17 mouse cellular contexts compared by ENCODE assay signal in genomic region chr13:3774280-3774679, GRCm38 (mm10). TPM values are rescaled to one million over a fixed set of nuclear protein-coding genes. Genes with fewer than 3 reads are reported as not detected.
DNase-seq lines count a peak whose midpoint lies in the region; ATAC-seq and TF ChIP-seq lines count a peak whose summit lies in the region.
"Had no signal": no experiment of that assay in that cellular context is flagged by ENCODE, and none has a peak within 500 bp of the region (broad histone marks: within the 10 kb centered on the region; RNA-seq: fewer than 3 reads in every experiment).

No protein-coding gene starts in this region.

- peak; percentile 74 to 86 for DNase-seq in adrenal gland, adult (ENCODE audit: inconsistent age in 2 of 2, low spot score in 1 of 2)
- no peak for DNase-seq in adrenal gland, adult 8-10 months
- DNase-seq in heart, postnatal 0 days (ENCODE audit: low spot score) = no peak
- DNase-seq in heart, adult 2 months = no peak
- DNase-seq in lung, postnatal 14 days = peak; percentile 23
- DNase-seq in lung, adult 2 months = no peak
- DNase-seq in brain, adult 2 months (ENCODE audit: low read depth, low spot score) = peak; percentile 74
- DNase-seq in ovary, adult 18-20 months (ENCODE audit: low spot score) = no peak
- DNase-seq: liver, postnatal 0 days; thymus, postnatal 25 days had no signal

- no peak overlapping the region for H3K4me2 ChIP-seq in heart, postnatal 0 days (ENCODE audit: low read depth, low read length)
- H3K4me2 ChIP-seq: embryonic facial prominence, embryonic 12.5 days had no signal

- no peak for TF ChIP-seq EP300 in heart, postnatal 0 days (IDR thresholded peaks at IDR 0.05; ENCODE audit: low read depth)
- TF ChIP-seq EP300 in heart, adult 2 months (IDR thresholded peaks at IDR 0.05; ENCODE audit: insufficient read depth, low read depth, low read length) = no peak

- 37% methylated on average over 3 of the region's 3 CpGs for WGBS in heart, postnatal 0 days
- 60% methylated on average over 3 of the region's 3 CpGs for WGBS in heart, adult 2 months
- 66% methylated on average over 3 of the region's 3 CpGs for WGBS in lung, adult 2 months

- no peak overlapping the region for H3K9ac ChIP-seq in heart, postnatal 0 days (replicated peaks; ENCODE audit: low read depth, low read length)
- H3K9ac ChIP-seq in heart, adult 2 months (ENCODE audit: low read depth, low read length) = no peak overlapping the region
- H3K9ac ChIP-seq: embryonic facial prominence, embryonic 12.5 days; liver, postnatal 0 days had no signal

- TF ChIP-seq CTCF in heart, postnatal 0 days (IDR thresholded peaks at IDR 0.05; ENCODE audit: low read depth) = no peak
- no peak for TF ChIP-seq CTCF in heart, adult 2 months (IDR thresholded peaks at IDR 0.05)
- no peak for TF ChIP-seq CTCF in lung, adult 2 months (IDR thresholded peaks at IDR 0.05; ENCODE audit: insufficient read depth, low read length)

- peak; percentile 20; the same call in 1 of the 2 replicates for ATAC-seq in heart, postnatal 0 days (ENCODE audit: insufficient read depth, low read depth)
- ATAC-seq: liver, postnatal 0 days had no signal

- intact Hi-C loops in heart, adult 2 months (cut with DNase I) = no loop called here

- no peaks in the 10 kb centered on the region for H3K36me3 ChIP-seq in heart, postnatal 0 days (replicated peaks; ENCODE audit: control insufficient read depth, insufficient read depth, low read length)
- no peaks in the 10 kb centered on the region for H3K36me3 ChIP-seq in heart, adult 2 months (ENCODE audit: control insufficient read depth, insufficient read depth, low read length)
- H3K36me3 ChIP-seq: embryonic facial prominence, embryonic 12.5 days had no signal

- no peaks in the 10 kb centered on the region for H3K27me3 ChIP-seq in heart, postnatal 0 days (ENCODE audit: control insufficient read depth, insufficient read depth, low read length)
- no peaks in the 10 kb centered on the region for H3K27me3 ChIP-seq in heart, adult 2 months (ENCODE audit: control insufficient read depth, insufficient read depth, low read length)
- H3K27me3 ChIP-seq: embryonic facial prominence, embryonic 12.5 days had no signal

- no peak overlapping the region for H3K27ac ChIP-seq in heart, postnatal 0 days (ENCODE audit: low read depth)
- no peak overlapping the region for H3K27ac ChIP-seq in heart, adult 2 months
- H3K27ac ChIP-seq: embryonic facial prominence, embryonic 12.5 days had no signal

- no peak overlapping the region for H3K4me3 ChIP-seq in heart, postnatal 0 days (ENCODE audit: low read depth, low read length)
- H3K4me3 ChIP-seq in heart, adult 2 months = no peak overlapping the region
- H3K4me3 ChIP-seq in lung, adult 2 months (replicated peaks; ENCODE audit: extremely low read depth, low read depth, low read length) = no peak overlapping the region
- H3K4me3 ChIP-seq: embryonic facial prominence, embryonic 12.5 days; megakaryocyte, embryonic 14.5 days had no signal

- H3K9me3 ChIP-seq in heart, postnatal 0 days (replicated peaks; ENCODE audit: control insufficient read depth, low read length) = no peaks in the 10 kb centered on the region
- H3K9me3 ChIP-seq: embryonic facial prominence, embryonic 12.5 days had no signal

- no peaks in the 10 kb centered on the region for H3K4me1 ChIP-seq in heart, postnatal 0 days (ENCODE audit: control insufficient read depth, insufficient read depth)
- peaks cover 5% of the 10 kb centered on the region for H3K4me1 ChIP-seq in heart, adult 2 months (ENCODE audit: control insufficient read depth, insufficient read depth, low read length)
- H3K4me1 ChIP-seq in lung, adult 2 months (ENCODE audit: control insufficient read depth, insufficient read depth, low read length) = peaks cover 11% of the 10 kb centered on the region

- no peak for TF ChIP-seq POLR2A in heart, adult 2 months (IDR thresholded peaks at IDR 0.05; ENCODE audit: insufficient read depth, low read depth, low read length)
- no peak for TF ChIP-seq POLR2A in lung, adult 2 months (IDR thresholded peaks at IDR 0.05; ENCODE audit: borderline replicate concordance, extremely low read depth, low read depth, low read length)

- H3K79me2 ChIP-seq in heart, adult 2 months (replicated peaks; ENCODE audit: control insufficient read depth, insufficient read depth, low read length) = no peaks in the 10 kb centered on the region

RNA-seq across cellular contexts. Expression of gene Calml3, which starts 29.8 kb away (rescaled TPM):
- total RNA-seq in adrenal gland, adult 8-10 months (2022) = under 1 TPM in 1 of 4 experiments, not detected in 3; 0.24 TPM
- total RNA-seq in heart, postnatal 0 days (2014; rRNA removed; ENCODE audit: low replicate concordance) = not detected in 2 replicates
- polyA plus RNA-seq in heart, postnatal 0 days (2015; fragmentation: Nextera tagmentation; extraction: Ambion mirVana) = not detected in 2 replicates
- total RNA-seq in heart, adult 2 months (2021) = not detected
- 2.7 TPM in 1 of 2 replicates, not detected in the other for polyA plus RNA-seq in heart, adult 2 months (2012; rRNA removed)
- 3.6 and 81.6 TPM in 2 replicates for polyA plus RNA-seq in lung, adult 2 months (2012; rRNA removed)
- total RNA-seq: heart, adult 8-10 months; heart, postnatal 25 days; layer of hippocampus, adult 8-10 months had no signal
- polyA plus RNA-seq: liver, postnatal 0 days; midbrain, postnatal 0 days; neural tube, embryonic 14.5 days had no signal

Comparison
In these comparisons a context has a peak if more than half of its experiments do, and no peak if none do; other contexts are left out.
1. DNase-seq: peak in adrenal gland, adult (2 of 2), lung, postnatal 14 days (single experiment) and brain, adult 2 months (single experiment); none in adrenal gland, adult 8-10 months (single experiment), heart, postnatal 0 days (single experiment), heart, adult 2 months (0 of 2), lung, adult 2 months (single experiment) and ovary, adult 18-20 months (single experiment).